Mouse (Mus musculus) neural tube, embryonic 12.5 days (tissue): Measurements from ENCODE around the gene Tshz2. TPM values are rescaled to one million over a fixed set of nuclear protein-coding genes. Genes with fewer than 3 reads are reported as not detected.
"Not testable (repeated sequence)": the region's sequence is repeated elsewhere in the genome, so short reads cannot be mapped to it uniquely, and the experiment has no call there.

Experiments
- ATAC-seq: fragments of 200-750 bp; cut with Nextera tagmentation; 2 replicates; pipeline ENCODE4 v1.8.0; 2017; ENCODE audit warnings: low read depth, mild to moderate bottlenecking, moderate TSS enrichment, moderate library complexity; ENCODE audit not compliant: low FRiP score
- H3K27ac ChIP-seq: fragments of 300-500 bp; sonication (generic); 2 replicates; pipeline ENCODE4 v1.5.1; 2016
- H3K27me3 ChIP-seq: fragments of 300-500 bp; sonication (generic); replicated peaks from 2 replicates; pipeline ENCODE4 v1.6.1; 2016; ENCODE audit warnings: mild to moderate bottlenecking
- H3K36me3 ChIP-seq: fragments of 300-500 bp; sonication (generic); 2 replicates; pipeline ENCODE4 v1.6.1; 2016; ENCODE audit warnings: mild to moderate bottlenecking
- H3K4me1 ChIP-seq: fragments of 300-500 bp; sonication (generic); 2 replicates; pipeline ENCODE4 v1.6.1; 2016
- H3K4me2 ChIP-seq: fragments of 300-500 bp; sonication (generic); replicated peaks from 2 replicates; pipeline ENCODE4 v1.6.1; 2016; ENCODE audit warnings: mild to moderate bottlenecking
- H3K4me3 ChIP-seq: fragments of 300-500 bp; sonication (generic); 2 replicates; pipeline ENCODE4 v1.5.1; 2016
- H3K9ac ChIP-seq: fragments of 300-500 bp; sonication (generic); 2 replicates; pipeline ENCODE4 v1.6.1; 2016; ENCODE audit warnings: mild to moderate bottlenecking
- H3K9me3 ChIP-seq: fragments of 300-500 bp; sonication (generic); 2 replicates; pipeline ENCODE4 v1.6.1; 2016; ENCODE audit warnings: mild to moderate bottlenecking
- WGBS: fragments of 180-500 bp; shearing (Covaris S2); methylation state at CpG from one replicate; pipeline ENCODE4 v1.1.7; 2016; 5-methylcytosine and 5-hydroxymethylcytosine counted together
- polyA plus RNA-seq: library from polyadenylated mRNA; unstranded; fragments of >200 nt; fragmentation: Nextera tagmentation; extraction: Ambion mirVana; gene quantifications from 2 replicates; pipeline ENCODE4 v1.2.1, GENCODE M21; 2016

The Tshz2 gene
- polyA plus RNA-seq, 1 experiment from 2014 or later: 30.7 TPM

DNA sequence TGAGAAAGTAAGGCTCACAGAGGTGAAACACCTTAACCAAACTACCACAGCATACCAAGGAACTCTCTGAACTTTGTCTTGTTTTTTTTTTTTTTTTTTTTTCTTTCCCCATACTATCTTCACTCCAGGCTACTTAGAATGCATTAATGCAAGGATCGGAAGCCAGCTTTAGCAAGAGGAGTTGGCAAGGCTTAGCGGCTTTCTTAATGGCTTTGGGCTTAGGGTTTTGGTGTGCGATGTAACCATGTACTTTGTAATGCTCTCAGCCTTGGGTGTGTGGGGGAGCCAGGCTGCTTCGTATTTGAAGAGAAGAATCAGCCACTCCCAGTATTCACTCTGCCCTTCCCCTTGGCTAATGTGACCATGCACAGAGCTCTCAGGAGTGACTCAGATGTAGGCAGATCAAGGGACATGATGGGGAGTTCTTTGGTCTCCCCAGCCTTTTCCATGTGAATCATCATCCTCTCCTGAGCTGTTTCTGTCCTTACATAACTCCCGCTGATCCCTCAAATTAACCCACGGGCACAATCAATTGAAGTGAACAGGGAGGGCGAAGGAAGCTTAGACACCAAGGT, 204.3 kb downstream of the Tshz2 start:
- 84% methylated on average over 7 of the region's 7 CpGs for WGBS
- H3K9ac ChIP-seq: no peak overlapping the region
- no peaks in the 10 kb centered on the region for H3K36me3 ChIP-seq
- H3K9me3 ChIP-seq: no peaks in the 10 kb centered on the region
- H3K27me3 ChIP-seq: no peaks in the 10 kb centered on the region
- no peak overlapping the region for H3K4me3 ChIP-seq
- no peak overlapping the region for H3K27ac ChIP-seq
- H3K4me2 ChIP-seq: no peak overlapping the region
- ATAC-seq: no peak
- H3K4me1 ChIP-seq: peaks cover 27% of the 10 kb centered on the region

DNA sequence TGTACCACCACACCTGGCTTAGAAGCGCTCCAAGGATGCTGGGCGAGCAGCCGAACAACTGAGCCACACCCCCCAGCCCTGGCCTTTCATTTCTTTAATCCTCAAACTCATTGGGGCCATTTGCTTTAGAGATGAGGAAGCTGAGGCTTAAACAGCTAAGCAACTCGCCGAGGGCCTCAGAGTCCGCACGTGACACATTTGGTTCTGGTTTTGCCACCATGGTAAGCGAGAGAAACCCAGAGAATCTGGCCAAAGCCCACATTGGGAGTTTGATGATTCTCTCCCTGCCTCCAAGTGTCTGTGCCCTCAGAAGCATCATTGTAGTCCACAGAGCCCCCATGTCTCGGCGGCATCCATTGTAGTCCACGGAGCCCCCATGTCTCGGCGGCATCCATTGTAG, 205.7 kb downstream of the Tshz2 start:
- Histone ChIP-seq H3K4me1 (peaks cover 13% of the 10 kb centered on the region), H3K4me3 (no peak overlapping the region), H3K9me3 (no peaks in the 10 kb centered on the region), H3K36me3 (no peaks in the 10 kb centered on the region), H3K27ac (no peak overlapping the region), H3K9ac (no peak overlapping the region), H3K27me3 (no peaks in the 10 kb centered on the region), H3K4me2 (no peak overlapping the region)
- no peak for ATAC-seq
- 96% methylated on average over 13 of the region's 13 CpGs for WGBS

- WGBS: 74% methylated on average over 10 of the region's 10 CpGs
- Histone ChIP-seq H3K4me1 (0 out of 2 replicates have a peak, but pooled peaks cover 3% of the 10 kb centered on the region), H3K9me3 (no peaks in the 10 kb centered on the region), H3K9ac (no peak overlapping the region), H3K27ac (no peak overlapping the region), H3K27me3 (no peaks in the 10 kb centered on the region), H3K4me3 (no peak overlapping the region), H3K36me3 (no peaks in the 10 kb centered on the region), H3K4me2 (no peak overlapping the region)
- no peak for ATAC-seq
These were observed 208.6 kb downstream of the Tshz2 start for GRCm38 (mm10) chr2:169841442-169841841.

DNA sequence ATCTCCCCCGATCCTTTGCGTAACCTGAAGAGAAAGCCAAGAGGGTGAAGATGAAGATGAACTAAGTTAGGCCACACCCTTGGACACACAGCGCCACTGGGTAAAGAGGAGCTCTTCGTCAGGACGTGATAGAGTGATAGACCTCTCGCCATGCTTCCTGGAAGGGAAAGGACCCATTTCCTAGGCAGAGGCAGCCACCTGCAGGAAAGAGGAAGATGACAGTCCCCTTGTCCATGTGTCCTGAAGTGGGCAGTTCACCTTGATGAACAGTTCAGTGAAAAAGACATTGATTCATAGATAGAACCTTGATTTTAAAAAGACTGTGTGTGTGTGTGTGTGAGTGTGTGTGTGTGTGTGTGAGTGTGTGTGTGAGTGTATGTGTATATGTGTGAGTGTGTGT, 209.7 kb downstream of the Tshz2 start:
- H3K27me3 ChIP-seq: no peaks in the 10 kb centered on the region
- H3K4me2 ChIP-seq: no peak overlapping the region
- H3K9me3 ChIP-seq: no peaks in the 10 kb centered on the region
- no peak overlapping the region for H3K27ac ChIP-seq
- H3K4me1 ChIP-seq: 0 out of 2 replicates have a peak, but pooled peaks cover 3% of the 10 kb centered on the region
- WGBS: 84% methylated on average over 6 of the region's 6 CpGs
- no peak overlapping the region for H3K4me3 ChIP-seq
- ATAC-seq: no peak
- H3K9ac ChIP-seq: no peak overlapping the region
- no peaks in the 10 kb centered on the region for H3K36me3 ChIP-seq

DNA sequence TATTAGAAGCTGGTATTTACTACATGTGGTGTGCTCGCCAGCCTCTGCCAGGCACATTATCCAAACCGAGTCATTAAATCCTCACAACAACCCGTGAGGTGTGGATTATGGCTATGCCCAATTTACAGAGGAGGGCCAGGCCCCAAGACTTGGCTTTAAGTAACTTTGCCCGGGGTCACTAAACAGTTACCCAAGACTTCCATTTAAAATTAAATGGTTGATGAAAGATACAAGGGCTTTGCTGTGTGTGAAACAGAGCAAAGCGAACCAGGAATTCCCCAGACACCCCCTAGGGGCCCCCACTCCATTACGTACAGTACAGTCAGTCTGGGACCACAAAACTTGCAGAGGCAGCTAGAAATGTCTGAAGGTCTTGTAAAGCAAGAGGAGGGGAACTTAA, 210.7 kb downstream of the Tshz2 start:
- no peak overlapping the region for H3K4me2 ChIP-seq
- H3K9ac ChIP-seq: no peak overlapping the region
- H3K4me3 ChIP-seq: no peak overlapping the region
- no peaks in the 10 kb centered on the region for H3K36me3 ChIP-seq
- H3K4me1 ChIP-seq: 0 out of 2 replicates have a peak, but pooled peaks cover 3% of the 10 kb centered on the region
- no peak for ATAC-seq
- H3K9me3 ChIP-seq: no peaks in the 10 kb centered on the region
- no peak overlapping the region for H3K27ac ChIP-seq
- WGBS: 64% methylated on average over 6 of the region's 6 CpGs
- H3K27me3 ChIP-seq: no peaks in the 10 kb centered on the region

GRCm38 (mm10) chr2:169849077-169849476, 216.3 kb downstream of the Tshz2 start:
- no peak overlapping the region for H3K4me2 ChIP-seq
- WGBS: 40% methylated on average over 7 of the region's 7 CpGs
- no peaks in the 10 kb centered on the region for H3K27me3 ChIP-seq
- no peaks in the 10 kb centered on the region for H3K9me3 ChIP-seq
- no peak overlapping the region for H3K27ac ChIP-seq
- H3K4me3 ChIP-seq: no peak overlapping the region
- H3K36me3 ChIP-seq: no peaks in the 10 kb centered on the region
- H3K9ac ChIP-seq: no peak overlapping the region
- 0 out of 2 replicates have a peak, but pooled peaks cover 3% of the 10 kb centered on the region for H3K4me1 ChIP-seq
- ATAC-seq: no peak

- no peak for ATAC-seq
- Histone ChIP-seq H3K27me3 (no peaks in the 10 kb centered on the region), H3K4me3 (no peak overlapping the region), H3K4me2 (no peak overlapping the region), H3K27ac (no peak overlapping the region), H3K9me3 (no peaks in the 10 kb centered on the region), H3K4me1 (0 out of 2 replicates have a peak, but pooled peaks cover 3% of the 10 kb centered on the region), H3K9ac (no peak overlapping the region), H3K36me3 (no peaks in the 10 kb centered on the region)
- WGBS: 84% methylated on average over 3 of the region's 3 CpGs
These were observed 216.7 kb downstream of the Tshz2 start for GRCm38 (mm10) chr2:169849541-169849940.

- H3K4me2 ChIP-seq: no peak overlapping the region
- no peaks in the 10 kb centered on the region for H3K27me3 ChIP-seq
- no peak overlapping the region for H3K27ac ChIP-seq
- H3K9ac ChIP-seq: no peak overlapping the region
- 85% methylated on average over 5 of the region's 5 CpGs for WGBS
- no peaks in the 10 kb centered on the region for H3K9me3 ChIP-seq
- no peak overlapping the region for H3K4me3 ChIP-seq
- H3K36me3 ChIP-seq: no peaks in the 10 kb centered on the region
- no peaks in the 10 kb centered on the region for H3K4me1 ChIP-seq
- ATAC-seq: no peak
These were observed 218.8 kb downstream of the Tshz2 start for GRCm38 (mm10) chr2:169851606-169852005.

- H3K4me3 ChIP-seq: no peak overlapping the region
- no peak overlapping the region for H3K4me2 ChIP-seq
- no peaks in the 10 kb centered on the region for H3K27me3 ChIP-seq
- H3K9ac ChIP-seq: no peak overlapping the region
- no peaks in the 10 kb centered on the region for H3K9me3 ChIP-seq
- WGBS: 82% methylated on average over 11 of the region's 11 CpGs
- peaks cover 4% of the 10 kb centered on the region; the same call in 1 of the 2 replicates for H3K4me1 ChIP-seq
- H3K36me3 ChIP-seq: no peaks in the 10 kb centered on the region
- no peak for ATAC-seq
- no peak overlapping the region for H3K27ac ChIP-seq
These were observed 221.7 kb downstream of the Tshz2 start for GRCm38 (mm10) chr2:169854491-169854890.

DNA sequence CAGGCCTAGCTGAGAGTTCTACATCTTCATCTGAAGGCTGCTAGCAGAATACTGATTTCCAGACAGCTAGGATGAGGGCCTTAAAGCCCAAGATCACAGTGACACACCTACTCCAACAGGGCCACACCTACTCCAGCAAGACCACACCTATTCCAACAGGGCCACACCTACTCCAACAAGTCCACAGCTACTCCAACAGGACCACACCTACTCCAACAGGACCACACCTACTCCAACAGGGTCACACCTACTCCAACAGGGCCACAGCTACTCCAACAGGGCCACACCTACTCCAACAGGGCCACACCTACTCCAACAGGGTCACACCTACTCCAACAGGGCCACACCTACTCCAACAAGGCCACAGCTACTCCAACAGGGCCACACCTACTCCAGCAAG, 224.2 kb downstream of the Tshz2 start:
- H3K36me3 ChIP-seq, H3K27ac ChIP-seq, H3K9me3 ChIP-seq, H3K9ac ChIP-seq, H3K4me3 ChIP-seq, H3K27me3 ChIP-seq, H3K4me2 ChIP-seq, ATAC-seq: not testable (repeated sequence)
- H3K4me1 ChIP-seq: peaks cover 18% of the 10 kb centered on the region

- Histone ChIP-seq H3K9ac (no peak overlapping the region), H3K36me3 (no peaks in the 10 kb centered on the region), H3K4me1 (peaks cover 24% of the 10 kb centered on the region), H3K27me3 (no peaks in the 10 kb centered on the region), H3K4me3 (no peak overlapping the region), H3K27ac (no peak overlapping the region), H3K9me3 (no peaks in the 10 kb centered on the region), H3K4me2 (no peak overlapping the region)
- no peak for ATAC-seq
- WGBS: 48% methylated on average over 4 of the region's 4 CpGs
These were observed 226.5 kb downstream of the Tshz2 start for GRCm38 (mm10) chr2:169859078-169859855.

DNA sequence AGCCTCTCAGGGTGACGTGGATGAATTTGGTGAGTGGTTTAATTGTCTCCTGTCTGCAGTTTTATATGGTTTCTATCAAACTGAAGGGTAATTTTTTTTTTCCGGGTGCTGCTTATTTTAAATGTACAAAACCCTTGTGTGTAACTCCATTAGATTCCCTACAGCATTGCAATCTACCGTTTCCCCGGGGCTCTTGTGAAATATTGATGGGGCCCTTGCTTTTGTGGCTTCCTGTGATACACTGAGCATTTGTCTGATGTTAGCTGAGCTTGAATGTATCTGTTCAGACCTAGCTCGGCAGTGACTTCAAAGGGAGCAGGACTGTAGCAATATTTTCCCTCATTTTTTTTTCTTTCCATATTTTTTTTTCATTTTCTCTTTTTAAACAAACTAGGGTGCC, 228.1 kb downstream of the Tshz2 start:
- peaks cover 24% of the 10 kb centered on the region for H3K4me1 ChIP-seq
- H3K9me3 ChIP-seq: no peaks in the 10 kb centered on the region
- H3K4me2 ChIP-seq: no peak overlapping the region
- no peak for ATAC-seq
- H3K27ac ChIP-seq: no peak overlapping the region
- H3K4me3 ChIP-seq: no peak overlapping the region
- no peaks in the 10 kb centered on the region for H3K27me3 ChIP-seq
- WGBS: 37% methylated on average over 5 of the region's 5 CpGs
- H3K9ac ChIP-seq: no peak overlapping the region
- no peaks in the 10 kb centered on the region for H3K36me3 ChIP-seq

GRCm38 (mm10) chr2:169862701-169863100, 229.9 kb downstream of the Tshz2 start:
- 69% methylated on average over 6 of the region's 6 CpGs for WGBS
- H3K9ac ChIP-seq: no peak overlapping the region
- no peak overlapping the region for H3K4me2 ChIP-seq
- H3K4me3 ChIP-seq: no peak overlapping the region
- no peaks in the 10 kb centered on the region for H3K9me3 ChIP-seq
- peaks cover 24% of the 10 kb centered on the region for H3K4me1 ChIP-seq
- no peaks in the 10 kb centered on the region for H3K36me3 ChIP-seq
- no peak for ATAC-seq
- no peak overlapping the region for H3K27ac ChIP-seq
- H3K27me3 ChIP-seq: no peaks in the 10 kb centered on the region
